Mouse (Mus musculus): ENCODE measurements around the gene Adgrg1.

DNA sequence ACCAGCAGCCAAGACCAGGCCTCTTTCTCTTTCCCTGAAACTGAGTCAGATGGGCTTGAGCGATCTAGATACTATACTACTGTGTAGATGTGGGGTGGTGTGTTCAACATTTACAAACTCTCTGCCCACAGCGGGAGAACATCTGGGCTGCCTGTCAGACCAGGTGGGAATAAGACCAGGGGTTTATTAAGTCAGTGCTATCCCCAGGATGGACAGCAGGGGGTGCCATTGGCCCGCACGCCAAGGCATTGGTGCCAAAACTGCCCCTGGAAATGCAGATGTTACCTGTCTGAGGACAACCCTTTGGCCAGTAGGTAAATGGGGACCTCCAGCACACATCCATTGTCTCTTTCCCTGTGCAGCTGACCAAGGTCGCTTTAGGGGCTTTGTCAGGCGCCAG lies 32.0 kb upstream of the Adgrg1 start:
- TF ChIP-seq CTCF (IDR thresholded peaks at IDR 0.05) (peak; percentile 93), EP300 (IDR thresholded peaks at IDR 0.05) (no peak)

All from lung, postnatal 0 days (tissue).